Mouse (Mus musculus) lung, embryonic 16.5 days (tissue): ENCODE measurements around the gene Lrmda. TPM values are rescaled to one million over a fixed set of nuclear protein-coding genes. Genes with fewer than 3 reads are reported as not detected.
A peak's percentile ranks its signal among the peaks of the same experiment; 100 is the strongest.

ENCODE experiments used
- ATAC-seq: fragments of 200-750 bp; cut with Nextera tagmentation; 2 replicates; pipeline ENCODE4 v1.8.0; 2017; ENCODE audit warnings: low read depth, mild to moderate bottlenecking, moderate library complexity
- H3K27ac ChIP-seq: fragments of 300-500 bp; sonication (generic); 2 replicates; pipeline ENCODE4 v1.5.1; 2014; ENCODE audit warnings: mild to moderate bottlenecking, control low read depth, low read length
- H3K27me3 ChIP-seq: fragments of 300-500 bp; sonication (generic); 2 replicates; pipeline ENCODE4 v1.6.1; 2014; ENCODE audit warnings: low read depth, low read length, mixed read lengths; ENCODE audit not compliant: control insufficient read depth, insufficient read depth
- H3K36me3 ChIP-seq: fragments of 300-500 bp; sonication (generic); 2 replicates; pipeline ENCODE4 v1.6.1; 2014; ENCODE audit warnings: low read length; ENCODE audit not compliant: control insufficient read depth, insufficient read depth
- H3K4me1 ChIP-seq: fragments of 300-500 bp; sonication (generic); replicated peaks from 2 replicates; pipeline ENCODE4 v1.6.1; 2014; ENCODE audit warnings: low read length, mixed read lengths; ENCODE audit not compliant: control insufficient read depth, insufficient read depth
- H3K4me2 ChIP-seq: fragments of 300-500 bp; sonication (generic); 2 replicates; pipeline ENCODE4 v1.6.1; 2014; ENCODE audit warnings: low read depth, low read length, control low read depth
- H3K4me3 ChIP-seq: fragments of 300-500 bp; sonication (generic); 2 replicates; pipeline ENCODE4 v1.5.1; 2014; ENCODE audit warnings: mild to moderate bottlenecking, low read length, control low read depth
- H3K9ac ChIP-seq: fragments of 300-500 bp; sonication (generic); 2 replicates; pipeline ENCODE4 v1.6.1; 2014; ENCODE audit warnings: low read length, control low read depth
- H3K9me3 ChIP-seq: fragments of 300-500 bp; sonication (generic); 2 replicates; pipeline ENCODE4 v1.6.1; 2016; ENCODE audit warnings: low read length; ENCODE audit not compliant: control insufficient read depth
- WGBS: fragments of 180-500 bp; shearing (Covaris S2); extraction: QIAGEN DNeasy Blood & Tissue Kit; methylation state at CpG from one replicate; pipeline ENCODE4 v1.1.7; 2014; 5-methylcytosine and 5-hydroxymethylcytosine counted together
- polyA plus RNA-seq: library from polyadenylated mRNA; unstranded; fragments of >200 nt; fragmentation: Nextera tagmentation; extraction: Ambion mirVana; gene quantifications from 2 replicates; pipeline ENCODE4 v1.2.1, GENCODE M21; 2015

The Lrmda gene
- polyA plus RNA-seq, 1 experiment from 2014 or later, result 1.2 TPM

- Histone ChIP-seq H3K4me2 (peak overlapping the region; percentile 80), H3K27ac (peak overlapping the region; percentile 99), H3K27me3 (no peaks in the 10 kb centered on the region), H3K4me1 (peaks cover 10% of the 10 kb centered on the region), H3K4me3 (peak overlapping the region; percentile 80), H3K9me3 (no peaks in the 10 kb centered on the region), H3K9ac (peak overlapping the region; percentile 94), H3K36me3 (peaks cover 11% of the 10 kb centered on the region; the same call in 1 of the 2 replicates)
- no peak for ATAC-seq
- under 1% methylated on average over 60 of the region's 62 CpGs for WGBS
Measured at GRCm38 (mm10) chr14:21985981-21986732, 33.4 kb upstream of the Lrmda start.

- Histone ChIP-seq H3K27ac (peak overlapping the region; percentile 99), H3K27me3 (no peaks in the 10 kb centered on the region), H3K4me1 (peaks cover 11% of the 10 kb centered on the region), H3K36me3 (peaks cover 11% of the 10 kb centered on the region; the same call in 1 of the 2 replicates), H3K9ac (peak overlapping the region; percentile 94), H3K4me3 (peak overlapping the region; percentile 80), H3K4me2 (peak overlapping the region; percentile 80), H3K9me3 (no peaks in the 10 kb centered on the region)
- ATAC-seq, result peak; percentile 24
- under 1% methylated on average over 33 of the region's 61 CpGs for WGBS
Measured at GRCm38 (mm10) chr14:21986733-21987659, 32.5 kb upstream of the Lrmda start.

- ATAC-seq, result peak; percentile 83
- Histone ChIP-seq H3K9me3 (no peaks in the 10 kb centered on the region), H3K27me3 (no peaks in the 10 kb centered on the region), H3K27ac (peak overlapping the region; percentile 99), H3K4me2 (peak overlapping the region; percentile 80), H3K4me1 (peaks cover 8% of the 10 kb centered on the region; the same call in 1 of the 2 replicates), H3K4me3 (peak overlapping the region; percentile 80), H3K36me3 (peaks cover 11% of the 10 kb centered on the region; the same call in 1 of the 2 replicates), H3K9ac (peak overlapping the region; percentile 94)
- WGBS, result 0% methylated on average over 61 of the region's 74 CpGs
Measured at GRCm38 (mm10) chr14:21987660-21988576, 31.6 kb upstream of the Lrmda start.

- H3K27ac ChIP-seq, result peak overlapping the region; percentile 99
- H3K4me1 ChIP-seq, result peaks cover 12% of the 10 kb centered on the region
Measured at GRCm38 (mm10) chr14:21988577-21989290, 30.8 kb upstream of the Lrmda start.

GRCm38 (mm10) chr14:21989291-21989913 lies 30.1 kb upstream of the Lrmda start, which contains the start of gene Zfp503:
Gene Zfp503, minus strand, starts transcription at chr14:21989601.
- H3K4me2 ChIP-seq, result peak within 1 kb of the TSS; percentile 80
- ATAC-seq, result peak; percentile 6
- H3K9me3 ChIP-seq, result no peaks in the 10 kb centered on the region
- peak within 1 kb of the TSS; percentile 78 for H3K9ac ChIP-seq
- H3K27me3 ChIP-seq, result no peaks in the 10 kb centered on the region
- peaks cover 13% of the 10 kb centered on the region for H3K4me1 ChIP-seq
- H3K27ac ChIP-seq, result peak within 1 kb of the TSS; percentile 99
- peaks cover 11% of the 10 kb centered on the region; the same call in 1 of the 2 replicates for H3K36me3 ChIP-seq
- under 1% methylated on average over 37 of the region's 37 CpGs for WGBS
- H3K4me3 ChIP-seq, result peak within 1 kb of the TSS; percentile 80

More at GRCm38 (mm10) chr14:21988577-21989290, 30.8 kb upstream of the Lrmda start:
- Histone ChIP-seq H3K4me2 (peak overlapping the region; percentile 80), H3K9me3 (no peaks in the 10 kb centered on the region), H3K9ac (peak overlapping the region; percentile 78), H3K27me3 (no peaks in the 10 kb centered on the region), H3K4me3 (peak overlapping the region; percentile 80), H3K36me3 (peaks cover 11% of the 10 kb centered on the region; the same call in 1 of the 2 replicates)
- no peak for ATAC-seq
- under 1% methylated on average over 26 of the region's 26 CpGs for WGBS

- peak overlapping the region; percentile 78 for H3K9ac ChIP-seq
- H3K4me2 ChIP-seq, result peak overlapping the region; percentile 80
- H3K36me3 ChIP-seq, result peaks cover 3% of the 10 kb centered on the region; the same call in 1 of the 2 replicates
- no peaks in the 10 kb centered on the region for H3K27me3 ChIP-seq
- H3K27ac ChIP-seq, result peak overlapping the region; percentile 99
- WGBS, result 2% methylated on average over 31 of the region's 31 CpGs
- no peaks in the 10 kb centered on the region for H3K9me3 ChIP-seq
- peak overlapping the region; percentile 80 for H3K4me3 ChIP-seq
- peaks cover 13% of the 10 kb centered on the region for H3K4me1 ChIP-seq
- no peak for ATAC-seq
Measured at GRCm38 (mm10) chr14:21990321-21991021, 29.0 kb upstream of the Lrmda start.

- peak overlapping the region; percentile 99 for H3K27ac ChIP-seq
- H3K9me3 ChIP-seq, result no peaks in the 10 kb centered on the region
- no peaks in the 10 kb centered on the region for H3K36me3 ChIP-seq
- peak overlapping the region; percentile 80 for H3K4me3 ChIP-seq
- no peak for ATAC-seq
- WGBS, result 5% methylated on average over 26 of the region's 26 CpGs
- H3K27me3 ChIP-seq, result no peaks in the 10 kb centered on the region
- H3K4me1 ChIP-seq, result peaks cover 13% of the 10 kb centered on the region
- H3K4me2 ChIP-seq, result peak overlapping the region; percentile 80
- H3K9ac ChIP-seq, result peak overlapping the region; percentile 78
Measured at GRCm38 (mm10) chr14:21991251-21991780, 28.2 kb upstream of the Lrmda start.
